Mouse (Mus musculus) embryo, embryonic 11 days (tissue): Measurements from ENCODE around the gene Plppr3.

Experiments used
- DNase-seq: peaks from one replicate; pipeline ENCODE4 v3.0.0-alpha.2; 2015

The Plppr3 gene

GRCm38 (mm10) chr10:79874290-79874862 lies at the start of gene Plppr3, which contains the start of gene Prtn3:
TSS of gene Plppr3 (minus strand) at chr10:79874634.
TSS of gene Prtn3 (plus strand) at chr10:79874476.
- peak; percentile 90 for DNase-seq

- DNase-seq, result no peak
Observed at GRCm38 (mm10) chr10:79921572-79921971, 47.1 kb upstream of the Plppr3 start.

DNA sequence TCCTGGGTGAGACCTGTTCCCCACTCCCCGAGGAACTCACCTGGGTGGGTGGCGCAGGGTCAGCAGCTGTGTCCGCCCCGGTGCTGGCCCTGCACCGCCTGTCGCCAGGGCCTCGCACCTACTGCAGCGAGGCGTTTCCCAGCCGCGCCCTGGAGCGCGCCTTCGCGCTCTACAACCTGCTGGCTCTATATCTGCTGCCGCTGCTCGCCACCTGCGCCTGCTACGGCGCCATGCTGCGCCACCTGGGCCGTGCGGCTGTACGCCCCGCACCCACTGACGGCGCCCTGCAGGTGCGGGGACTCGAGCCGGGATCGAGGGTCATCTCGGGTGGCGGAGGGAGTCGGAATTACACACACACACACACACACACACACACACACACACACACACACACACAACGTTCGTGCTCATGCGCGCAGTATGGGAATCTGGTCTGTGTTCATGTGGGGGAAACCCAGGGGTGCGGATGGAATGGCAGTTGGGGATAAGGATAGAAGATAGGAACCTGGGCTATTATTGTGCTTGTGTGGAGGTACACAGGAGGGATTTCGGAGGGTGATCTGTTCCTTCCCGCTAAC lies 46.6 kb upstream of the Plppr3 start, which contains the start of gene R3hdm4:
Gene R3hdm4, minus strand, starts transcription at position 251 of the 578 bp plus-strand sequence.
- DNase-seq, result no peak

DNA sequence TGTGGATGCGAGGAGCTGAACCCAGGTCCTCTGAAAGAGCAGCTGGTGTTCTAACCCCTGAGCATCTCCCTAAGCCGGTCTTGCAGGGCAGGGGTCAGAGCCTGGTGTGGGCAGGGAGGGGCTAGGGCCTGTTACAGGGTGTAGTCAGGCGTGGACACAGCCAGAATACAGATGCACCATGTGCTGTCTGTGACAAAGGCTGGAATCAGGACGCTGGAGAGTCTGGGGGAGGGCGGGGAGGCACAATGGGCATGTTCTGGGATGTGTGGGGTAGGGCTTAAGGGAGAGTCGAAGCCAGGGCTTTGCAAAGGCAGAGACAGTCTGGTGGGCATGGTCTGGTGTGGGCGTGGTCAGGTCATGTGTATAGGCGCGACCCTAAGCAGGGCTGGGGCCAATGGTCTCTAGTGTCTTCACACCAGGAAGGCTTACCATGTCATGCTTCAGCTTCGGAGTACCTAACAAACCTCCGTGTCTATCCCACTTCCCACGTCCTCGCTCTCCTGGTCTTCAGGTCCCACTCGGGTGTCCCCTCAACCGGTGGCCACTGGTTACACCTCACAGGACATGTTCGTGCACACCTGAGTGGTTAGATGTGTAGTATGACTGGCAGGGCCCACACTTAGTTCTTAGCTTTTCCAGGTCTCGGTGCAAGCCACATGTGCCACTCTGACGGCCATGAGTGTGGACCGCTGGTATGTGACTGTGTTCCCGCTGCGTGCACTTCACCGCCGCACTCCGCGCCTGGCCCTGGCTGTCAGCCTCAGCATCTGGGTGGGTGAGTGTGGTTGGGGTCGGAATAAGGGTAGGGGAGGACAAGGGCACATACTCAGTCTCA lies 45.8 kb upstream of the Plppr3 start:
- DNase-seq, result no peak

DNA sequence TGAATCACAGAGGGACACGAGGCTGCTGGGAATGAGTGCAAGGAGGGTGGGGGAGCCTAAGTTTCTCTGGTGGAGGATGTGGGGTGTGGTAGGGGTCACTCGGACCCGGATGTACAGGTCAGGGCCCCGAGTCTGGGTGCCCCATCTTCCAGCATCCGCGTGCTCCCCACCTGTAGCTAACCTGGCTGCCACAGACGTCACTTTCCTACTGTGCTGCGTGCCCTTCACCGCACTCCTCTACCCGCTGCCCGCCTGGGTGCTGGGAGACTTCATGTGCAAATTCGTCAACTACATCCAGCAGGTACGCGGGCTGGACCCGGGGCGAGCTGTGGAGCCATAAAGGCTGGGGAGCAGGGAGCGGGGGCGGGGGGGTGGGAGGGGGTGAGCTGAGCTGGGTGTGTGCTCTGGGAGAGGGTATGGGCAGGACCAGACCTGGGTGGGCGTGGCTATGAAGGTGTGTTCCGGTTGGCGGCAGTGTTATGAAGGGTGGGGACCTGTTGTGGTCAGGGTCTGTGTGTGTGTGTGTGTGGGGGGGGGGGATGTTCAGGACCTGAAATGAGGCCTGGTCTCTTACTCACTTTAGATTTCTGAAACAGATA lies 44.9 kb upstream of the Plppr3 start:
- no peak for DNase-seq

DNA sequence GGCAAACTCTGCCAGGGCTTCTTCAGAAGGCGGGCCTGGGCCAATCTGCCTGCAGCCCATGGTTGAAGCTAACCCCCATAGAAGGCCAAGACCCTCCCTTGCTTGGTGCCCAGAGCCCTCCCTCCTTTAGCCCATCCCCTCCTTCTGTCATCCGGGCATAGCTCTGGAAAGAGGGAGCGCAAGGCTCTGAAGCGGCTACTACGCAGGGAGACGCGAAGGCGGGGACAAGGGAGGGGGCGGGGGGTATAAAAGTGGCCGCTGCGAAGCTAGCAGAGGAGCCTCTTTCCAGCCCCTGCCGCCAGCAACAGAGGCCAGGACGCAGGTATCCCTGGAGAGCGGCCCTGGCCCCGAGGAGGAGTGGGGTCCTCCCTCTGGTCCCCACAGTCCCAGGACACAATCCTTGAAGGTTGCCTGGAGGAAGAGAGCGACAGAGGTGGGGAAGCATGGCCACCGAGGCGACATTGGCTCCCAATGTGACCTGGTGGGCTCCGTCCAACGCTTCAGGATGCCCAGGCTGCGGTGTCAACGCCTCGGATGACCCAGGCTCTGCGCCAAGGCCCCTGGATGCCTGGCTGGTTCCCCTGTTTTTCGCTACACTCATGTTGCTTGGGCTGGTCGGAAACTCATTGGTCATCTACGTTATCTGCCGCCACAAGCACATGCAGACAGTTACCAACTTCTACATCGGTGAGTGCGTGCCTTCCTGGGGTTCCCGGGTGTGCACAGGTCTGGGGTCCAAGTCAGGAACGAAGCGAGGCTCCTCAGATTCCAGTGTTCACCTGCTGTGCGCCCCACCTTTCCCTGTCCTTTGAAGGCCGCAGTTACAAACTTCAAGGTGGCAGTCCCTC lies 44.0 kb upstream of the Plppr3 start:
- DNase-seq, result no peak

GRCm38 (mm10) chr10:79917532-79918100 lies 43.2 kb upstream of the Plppr3 start:
- no peak for DNase-seq

DNA sequence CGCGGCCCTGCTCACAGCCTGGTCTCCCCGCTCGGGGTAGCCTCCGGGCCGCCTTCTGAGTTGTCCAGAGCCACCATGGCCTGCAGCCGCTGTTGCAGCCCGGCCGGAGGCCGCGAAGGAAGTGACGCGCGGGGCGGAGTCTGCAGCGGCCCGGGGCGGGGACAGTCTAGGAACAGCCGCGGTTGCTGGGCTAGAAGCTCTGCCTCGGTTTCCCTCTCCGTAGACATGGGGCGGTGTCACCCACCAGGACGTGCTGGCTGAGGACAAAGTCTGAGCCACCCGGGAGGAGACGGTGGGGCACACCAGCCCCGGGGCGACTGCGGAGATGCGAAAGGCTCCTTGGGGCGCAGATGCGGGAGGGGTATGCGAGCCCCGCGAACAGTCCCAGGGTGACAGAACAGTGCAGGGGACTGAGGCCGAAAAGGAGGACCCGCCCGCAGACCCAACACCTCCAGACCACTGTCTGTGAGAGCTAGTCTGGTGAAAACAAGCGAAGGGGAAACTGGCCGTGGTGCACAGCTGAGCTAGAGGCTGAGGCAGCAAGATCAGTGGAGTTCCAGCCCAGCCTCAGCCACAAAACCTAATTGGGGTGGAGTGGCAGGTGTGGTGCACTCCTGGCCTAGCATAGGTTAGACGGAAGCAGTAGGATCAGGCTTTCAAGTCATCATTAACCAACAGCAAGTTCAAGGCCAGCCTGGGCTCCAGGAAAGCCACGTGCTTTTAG lies 42.5 kb upstream of the Plppr3 start, which contains the start of gene Kiss1r:
Gene Kiss1r, plus strand, starts transcription at position 164 of the 724 bp plus-strand sequence.
- peak; percentile 93 for DNase-seq

- no peak for DNase-seq
Observed at GRCm38 (mm10) chr10:79916081-79916480, 41.6 kb upstream of the Plppr3 start.

DNA sequence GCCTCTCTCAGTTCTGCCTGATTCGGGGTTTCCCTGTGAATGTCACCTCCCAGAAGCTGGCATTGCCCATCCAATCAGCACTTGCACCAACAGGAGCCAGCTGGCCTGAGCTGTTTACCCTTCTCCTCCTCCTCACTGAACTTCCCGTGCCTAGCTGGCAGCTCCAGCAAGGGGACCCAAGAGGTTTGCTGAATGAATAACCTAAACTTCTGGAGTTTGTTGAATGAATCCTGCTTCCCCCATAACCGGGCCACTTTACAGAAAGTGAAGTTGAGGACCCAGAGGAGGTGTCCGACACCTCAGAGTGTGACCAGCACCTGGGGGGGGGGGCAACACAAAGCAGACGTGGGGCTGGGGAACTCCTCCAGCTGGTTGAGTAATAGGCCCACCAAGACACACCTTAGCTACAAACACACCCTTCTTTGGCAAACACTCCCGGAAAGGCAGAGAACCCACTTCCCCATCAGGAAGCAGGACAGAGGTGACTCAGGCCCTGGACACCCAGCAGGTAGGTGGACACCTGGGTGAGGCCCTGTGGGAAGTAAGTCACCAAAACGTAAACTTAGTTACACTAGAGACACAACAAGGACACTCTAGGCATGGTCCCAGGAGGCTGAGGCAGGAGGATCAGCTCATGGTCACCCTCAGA lies 40.6 kb upstream of the Plppr3 start:
- no peak for DNase-seq

GRCm38 (mm10) chr10:79914131-79914947 lies 39.9 kb upstream of the Plppr3 start:
- DNase-seq, result no peak

DNA sequence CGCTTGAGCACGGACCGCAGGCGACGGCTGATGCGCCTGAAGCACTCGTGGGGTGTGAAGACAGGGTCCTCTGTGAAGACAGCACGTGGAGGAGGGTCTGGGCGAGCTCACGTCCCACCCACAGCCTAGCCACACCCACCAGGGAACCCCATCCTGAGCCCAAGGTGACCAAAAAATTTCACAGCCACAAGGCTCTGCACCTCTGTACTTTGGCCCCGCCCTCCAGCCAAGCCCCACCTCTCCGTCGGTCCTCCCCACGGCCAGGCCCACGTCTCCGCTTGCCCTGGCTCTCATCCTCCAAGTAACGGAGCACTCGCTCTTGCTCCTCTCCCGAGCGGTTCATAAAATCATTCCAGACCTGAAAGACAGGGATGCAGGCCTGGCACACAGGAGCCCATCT lies 38.0 kb upstream of the Plppr3 start:
- DNase-seq, result no peak

- DNase-seq, result no peak
Observed at GRCm38 (mm10) chr10:79910556-79910955, 36.1 kb upstream of the Plppr3 start, which contains the start of gene Gm26602. TSS of gene Gm26602 (plus strand) at chr10:79910856.

DNA sequence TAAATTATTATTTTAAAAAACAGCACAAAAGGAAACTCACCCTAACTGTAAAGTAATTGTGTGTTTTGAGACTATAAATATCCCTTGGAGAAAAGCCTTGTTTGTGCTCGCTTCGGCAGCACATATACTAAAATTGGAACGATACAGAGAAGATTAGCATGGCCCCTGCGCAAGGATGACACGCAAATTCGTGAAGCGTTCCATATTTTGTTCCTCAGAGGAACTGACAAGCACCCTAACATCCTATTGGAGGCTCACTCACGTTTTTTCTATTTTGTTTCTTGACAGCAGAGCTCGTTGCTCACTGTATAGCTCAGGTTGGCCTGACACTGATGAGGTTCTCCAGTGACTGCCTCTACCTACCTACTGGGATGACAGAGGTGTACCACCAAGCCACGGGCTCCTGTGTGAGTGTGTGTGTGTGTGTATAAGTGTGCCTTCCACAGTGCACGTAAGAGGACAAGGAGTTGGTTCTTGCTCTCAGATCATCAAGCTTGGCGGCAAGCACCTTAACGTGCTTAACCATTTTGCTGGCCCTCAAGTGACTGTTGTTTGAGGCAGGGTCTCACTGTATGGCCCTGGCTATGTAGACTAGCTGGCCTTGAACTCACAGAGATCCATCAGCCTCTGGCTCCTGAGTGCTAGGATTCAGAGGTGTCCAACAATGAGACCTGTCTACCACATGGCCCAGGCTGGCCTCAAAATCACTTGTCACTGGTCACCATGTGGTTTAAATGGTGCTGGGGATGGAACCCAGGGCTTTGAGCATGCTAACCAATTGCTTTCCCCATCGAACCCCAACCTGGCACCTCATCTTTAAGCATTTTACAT lies 34.9 kb upstream of the Plppr3 start:
- peak; percentile 50 for DNase-seq

DNA sequence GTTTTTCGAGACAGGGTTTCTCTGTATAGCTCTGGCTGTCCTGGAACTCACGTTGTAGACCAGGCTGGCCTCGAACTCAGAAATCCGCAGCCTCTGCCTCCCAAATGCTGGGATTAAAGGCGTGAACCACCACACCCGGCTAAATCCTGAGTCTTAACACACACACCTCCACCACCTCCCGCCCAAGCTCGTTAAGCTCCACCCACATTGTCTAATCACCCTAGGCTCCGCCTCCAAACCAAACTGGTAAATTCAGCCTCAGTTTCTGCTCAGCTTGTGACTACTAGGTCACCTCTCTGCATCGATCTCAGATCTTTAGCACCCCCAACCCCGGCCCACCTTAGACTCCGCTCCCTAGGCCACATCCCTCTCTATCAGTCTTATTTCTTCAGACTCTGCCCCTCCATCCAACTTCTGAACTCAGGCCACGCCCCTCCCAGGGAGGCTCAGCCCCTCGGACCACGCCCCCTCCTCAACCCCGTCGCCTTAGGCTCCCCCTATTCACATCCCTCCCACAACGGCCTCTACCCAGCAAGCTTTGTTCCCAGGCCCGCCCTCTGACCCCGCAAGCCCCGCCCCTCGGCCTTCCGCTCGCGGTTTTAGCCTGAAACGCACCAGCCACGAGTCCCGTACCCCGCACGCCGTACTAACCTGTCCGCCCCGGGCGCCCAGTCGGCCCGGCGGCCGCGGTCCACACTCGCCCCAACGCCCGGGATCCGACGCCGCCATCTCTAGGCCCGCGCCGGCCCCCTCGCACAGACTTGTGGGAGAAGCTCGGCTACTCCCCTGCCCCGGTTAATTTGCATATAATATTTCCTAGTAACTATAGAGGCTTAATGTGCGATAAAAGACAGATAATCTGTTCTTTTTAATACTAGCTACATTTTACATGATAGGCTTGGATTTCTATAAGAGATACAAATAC lies 34.0 kb upstream of the Plppr3 start, which contains the start of gene Med16:
Gene Med16, minus strand, starts transcription at position 757 of the 925 bp plus-strand sequence.
- DNase-seq, result peak; percentile 98

DNA sequence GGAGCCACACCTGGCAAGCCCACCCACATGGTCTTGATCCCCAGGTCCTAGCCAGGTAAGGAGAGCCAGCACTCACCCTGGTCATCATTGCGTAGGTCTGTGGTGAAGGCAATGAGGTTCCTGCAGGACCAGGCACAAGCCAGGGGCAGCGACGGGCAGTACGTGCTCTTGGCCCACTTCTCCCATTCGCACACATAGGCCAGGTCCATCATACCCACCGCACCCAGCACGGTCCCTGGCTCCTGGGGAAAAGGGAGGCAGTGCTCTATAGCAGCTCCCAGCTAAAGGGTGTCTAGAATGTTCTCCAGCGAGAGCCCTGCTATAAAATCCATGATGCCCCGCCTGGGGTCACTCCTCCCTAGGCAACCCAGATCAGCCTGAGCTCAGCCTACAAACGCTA lies 33.0 kb upstream of the Plppr3 start:
- DNase-seq, result no peak

DNA sequence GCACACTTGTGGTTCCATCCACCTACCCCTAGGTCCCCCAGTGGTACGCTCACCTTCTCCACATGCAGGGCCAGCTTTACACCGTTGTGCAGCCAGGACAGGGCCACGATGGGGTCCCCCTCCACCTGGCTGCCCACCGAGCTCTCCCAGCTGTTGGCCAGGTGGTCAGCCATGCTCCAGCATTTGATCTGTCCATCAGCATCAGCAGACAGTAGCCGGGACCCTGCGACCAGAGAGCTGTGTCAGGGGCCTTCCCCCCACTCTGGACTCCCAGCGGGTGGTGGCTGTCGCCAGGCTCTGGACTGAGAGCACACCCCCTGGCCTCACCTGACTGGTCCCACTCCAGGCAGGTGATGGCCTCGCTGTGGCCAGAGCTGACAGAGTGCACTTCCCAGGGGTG lies 32.3 kb upstream of the Plppr3 start:
- no peak for DNase-seq

GRCm38 (mm10) chr10:79900951-79901410 lies 26.5 kb upstream of the Plppr3 start:
- DNase-seq, result no peak
